Mouse (Mus musculus): ENCODE results near the gene Ugt1a5. TPM values are rescaled to one million over a fixed set of nuclear protein-coding genes. Genes with fewer than 3 reads are reported as not detected.

Gene Ugt1a5
- polyA plus RNA-seq, 1 experiment from 2014 or later: not detected

GRCm38 (mm10) chr1:88253540-88253939 is 87.7 kb downstream of the Ugt1a5 start:
- no peaks in the 10 kb centered on the region for H3K27me3 ChIP-seq (replicated peaks)
- H3K4me2 ChIP-seq (replicated peaks): no peak overlapping the region
- no peak overlapping the region for H3K9ac ChIP-seq
- H3K27ac ChIP-seq: no peak overlapping the region
- peaks cover 97% of the 10 kb centered on the region for H3K9me3 ChIP-seq
- H3K4me3 ChIP-seq: no peak overlapping the region
- no peaks in the 10 kb centered on the region for H3K4me1 ChIP-seq
- H3K36me3 ChIP-seq: no peaks in the 10 kb centered on the region
- 75% methylated on average over 6 of the region's 6 CpGs for WGBS
- no peak for ATAC-seq (ENCODE audit: low FRiP score, low read depth)

GRCm38 (mm10) chr1:88254793-88255465 is 89.1 kb downstream of the Ugt1a5 start:
- Histone ChIP-seq H3K27me3 (replicated peaks) (no peaks in the 10 kb centered on the region), H3K27ac (no peak overlapping the region), H3K9ac (no peak overlapping the region), H3K9me3 (peaks cover 91% of the 10 kb centered on the region), H3K4me3 (no peak overlapping the region), H3K4me1 (0 out of 2 replicates have a peak, but pooled peaks cover 4% of the 10 kb centered on the region), H3K36me3 (peaks cover 8% of the 10 kb centered on the region; the same call in 1 of the 2 replicates), H3K4me2 (replicated peaks) (no peak overlapping the region)
- WGBS: 85% methylated on average over 12 of the region's 12 CpGs
- ATAC-seq (ENCODE audit: low FRiP score, low read depth): no peak

GRCm38 (mm10) chr1:88255466-88255857 is 89.7 kb downstream of the Ugt1a5 start:
- H3K27ac ChIP-seq: no peak overlapping the region
- 0 out of 2 replicates have a peak, but pooled peaks cover 4% of the 10 kb centered on the region for H3K4me1 ChIP-seq
- WGBS: 53% methylated on average over 2 of the region's 2 CpGs
- no peak for ATAC-seq (ENCODE audit: low FRiP score, low read depth)
- H3K9ac ChIP-seq: no peak overlapping the region
- peaks cover 14% of the 10 kb centered on the region for H3K36me3 ChIP-seq
- no peak overlapping the region for H3K4me3 ChIP-seq
- peaks cover 88% of the 10 kb centered on the region for H3K9me3 ChIP-seq
- no peaks in the 10 kb centered on the region for H3K27me3 ChIP-seq (replicated peaks)
- H3K4me2 ChIP-seq (replicated peaks): no peak overlapping the region

- no peak for ATAC-seq (ENCODE audit: low FRiP score, low read depth)
- Histone ChIP-seq H3K4me1 (0 out of 2 replicates have a peak, but pooled peaks cover 4% of the 10 kb centered on the region), H3K27me3 (replicated peaks) (no peaks in the 10 kb centered on the region), H3K36me3 (peaks cover 20% of the 10 kb centered on the region), H3K9me3 (peaks cover 81% of the 10 kb centered on the region), H3K4me3 (no peak overlapping the region), H3K4me2 (replicated peaks) (no peak overlapping the region), H3K27ac (no peak overlapping the region), H3K9ac (no peak overlapping the region)
- 80% methylated on average over 13 of the region's 13 CpGs for WGBS
Observed at GRCm38 (mm10) chr1:88255989-88256754, 90.4 kb downstream of the Ugt1a5 start.

- no peak overlapping the region for H3K4me2 ChIP-seq (replicated peaks)
- WGBS: 80% methylated on average over 10 of the region's 10 CpGs
- H3K27me3 ChIP-seq (replicated peaks): no peaks in the 10 kb centered on the region
- H3K9ac ChIP-seq: no peak overlapping the region
- H3K36me3 ChIP-seq: peaks cover 29% of the 10 kb centered on the region
- H3K4me1 ChIP-seq: 0 out of 2 replicates have a peak, but pooled peaks cover 4% of the 10 kb centered on the region
- H3K27ac ChIP-seq: no peak overlapping the region
- ATAC-seq (ENCODE audit: low FRiP score, low read depth): no peak
- H3K9me3 ChIP-seq: peaks cover 79% of the 10 kb centered on the region
- H3K4me3 ChIP-seq: no peak overlapping the region
Observed at GRCm38 (mm10) chr1:88256886-88257663, 91.3 kb downstream of the Ugt1a5 start.

GRCm38 (mm10) chr1:88257681-88258080 is 91.9 kb downstream of the Ugt1a5 start:
- 79% methylated on average over 6 of the region's 6 CpGs for WGBS
- no peak for ATAC-seq (ENCODE audit: low FRiP score, low read depth)
- Histone ChIP-seq H3K9me3 (peaks cover 73% of the 10 kb centered on the region), H3K9ac (no peak overlapping the region), H3K27ac (no peak overlapping the region), H3K4me3 (no peak overlapping the region), H3K4me2 (replicated peaks) (no peak overlapping the region), H3K36me3 (peaks cover 35% of the 10 kb centered on the region), H3K27me3 (replicated peaks) (no peaks in the 10 kb centered on the region), H3K4me1 (0 out of 2 replicates have a peak, but pooled peaks cover 4% of the 10 kb centered on the region)

- H3K4me3 ChIP-seq: no peak overlapping the region
- H3K36me3 ChIP-seq: peaks cover 41% of the 10 kb centered on the region
- no peak for ATAC-seq (ENCODE audit: low FRiP score, low read depth)
- H3K4me2 ChIP-seq (replicated peaks): no peak overlapping the region
- no peaks in the 10 kb centered on the region for H3K27me3 ChIP-seq (replicated peaks)
- H3K27ac ChIP-seq: no peak overlapping the region
- 71% methylated on average over 6 of the region's 6 CpGs for WGBS
- H3K9ac ChIP-seq: no peak overlapping the region
- 0 out of 2 replicates have a peak, but pooled peaks cover 4% of the 10 kb centered on the region for H3K4me1 ChIP-seq
- H3K9me3 ChIP-seq: peaks cover 67% of the 10 kb centered on the region
Observed at GRCm38 (mm10) chr1:88258361-88258760, 92.5 kb downstream of the Ugt1a5 start.

GRCm38 (mm10) chr1:88258881-88259642 is 93.2 kb downstream of the Ugt1a5 start:
- H3K4me2 ChIP-seq (replicated peaks): no peak overlapping the region
- H3K36me3 ChIP-seq: peaks cover 48% of the 10 kb centered on the region
- H3K4me1 ChIP-seq: 0 out of 2 replicates have a peak, but pooled peaks cover 4% of the 10 kb centered on the region
- ATAC-seq (ENCODE audit: low FRiP score, low read depth): peak; percentile 2
- WGBS: 78% methylated on average over 8 of the region's 8 CpGs
- no peak overlapping the region for H3K27ac ChIP-seq
- H3K9ac ChIP-seq: no peak overlapping the region
- H3K27me3 ChIP-seq (replicated peaks): no peaks in the 10 kb centered on the region
- H3K4me3 ChIP-seq: no peak overlapping the region
- peaks cover 65% of the 10 kb centered on the region for H3K9me3 ChIP-seq

GRCm38 (mm10) chr1:88259643-88260024 is 93.8 kb downstream of the Ugt1a5 start:
- Histone ChIP-seq H3K27ac (no peak overlapping the region), H3K27me3 (replicated peaks) (no peaks in the 10 kb centered on the region), H3K4me3 (no peak overlapping the region), H3K36me3 (peaks cover 54% of the 10 kb centered on the region), H3K4me2 (replicated peaks) (no peak overlapping the region), H3K4me1 (0 out of 2 replicates have a peak, but pooled peaks cover 4% of the 10 kb centered on the region), H3K9ac (no peak overlapping the region), H3K9me3 (peaks cover 62% of the 10 kb centered on the region)
- 76% methylated on average over 4 of the region's 4 CpGs for WGBS
- ATAC-seq (ENCODE audit: low FRiP score, low read depth): peak; percentile 5

- ATAC-seq (ENCODE audit: low FRiP score, low read depth): 0 out of 2 replicates have a peak, but pooled peaks have one; percentile 1
- Histone ChIP-seq H3K4me1 (0 out of 2 replicates have a peak, but pooled peaks cover 4% of the 10 kb centered on the region), H3K27me3 (replicated peaks) (no peaks in the 10 kb centered on the region), H3K4me2 (replicated peaks) (no peak overlapping the region), H3K36me3 (peaks cover 59% of the 10 kb centered on the region), H3K27ac (no peak overlapping the region), H3K9ac (no peak overlapping the region), H3K9me3 (peaks cover 62% of the 10 kb centered on the region), H3K4me3 (no peak overlapping the region)
- WGBS: 84% methylated on average over 6 of the region's 6 CpGs
Observed at GRCm38 (mm10) chr1:88260114-88260513, 94.3 kb downstream of the Ugt1a5 start.

- H3K27me3 ChIP-seq (replicated peaks): no peaks in the 10 kb centered on the region
- H3K36me3 ChIP-seq: peaks cover 66% of the 10 kb centered on the region
- no peak overlapping the region for H3K27ac ChIP-seq
- no peak for ATAC-seq (ENCODE audit: low FRiP score, low read depth)
- 83% methylated on average over 10 of the region's 10 CpGs for WGBS
- peaks cover 61% of the 10 kb centered on the region for H3K9me3 ChIP-seq
- H3K4me2 ChIP-seq (replicated peaks): no peak overlapping the region
- no peak overlapping the region for H3K9ac ChIP-seq
- 0 out of 2 replicates have a peak, but pooled peaks cover 4% of the 10 kb centered on the region for H3K4me1 ChIP-seq
- no peak overlapping the region for H3K4me3 ChIP-seq
Observed at GRCm38 (mm10) chr1:88260604-88261377, 95.0 kb downstream of the Ugt1a5 start.

Data from neural tube, embryonic 12.5 days (tissue).